Mouse (Mus musculus) retina, embryonic 14.5 days (tissue): ENCODE results near the gene Slc39a2.
"Not testable (repeated sequence)": the region's sequence is repeated elsewhere in the genome, so short reads cannot be mapped to it uniquely, and the experiment has no call there.

Experiments used
- DNase-seq: peaks from one replicate; pipeline ENCODE4 v3.0.0-alpha.2; 2015; ENCODE audit warnings: low spot score

Gene Slc39a2

GRCm38 (mm10) chr14:51902806-51903710, 10.4 kb downstream of the Slc39a2 start:
- peak; percentile 86 for DNase-seq

- no peak for DNase-seq
Observed at GRCm38 (mm10) chr14:51903782-51904181, 11.1 kb downstream of the Slc39a2 start.

GRCm38 (mm10) chr14:51904706-51905105, 12.0 kb downstream of the Slc39a2 start:
- no peak for DNase-seq

GRCm38 (mm10) chr14:51906102-51906501, 13.4 kb downstream of the Slc39a2 start:
- no peak for DNase-seq

GRCm38 (mm10) chr14:51911301-51911700, 18.6 kb downstream of the Slc39a2 start:
- DNase-seq, result no peak

GRCm38 (mm10) chr14:51912391-51913061, 19.8 kb downstream of the Slc39a2 start:
- DNase-seq, result peak; percentile 27

GRCm38 (mm10) chr14:51913062-51913959, 20.6 kb downstream of the Slc39a2 start:
- DNase-seq, result peak; percentile 55

GRCm38 (mm10) chr14:51913960-51914762, 21.5 kb downstream of the Slc39a2 start, which contains the start of gene Ndrg2:
Ndrg2 (minus strand) TSS chr14:51914158.
- DNase-seq, result peak; percentile 59

GRCm38 (mm10) chr14:51915030-51915429, 22.3 kb downstream of the Slc39a2 start:
- DNase-seq, result no peak

GRCm38 (mm10) chr14:51916539-51916938, 23.9 kb downstream of the Slc39a2 start:
- DNase-seq, result no peak

GRCm38 (mm10) chr14:51918125-51918524, 25.4 kb downstream of the Slc39a2 start, which contains the start of gene Tppp2:
Tppp2 (plus strand) TSS chr14:51918425.
- DNase-seq, result no peak

- no peak for DNase-seq
Observed at GRCm38 (mm10) chr14:51918966-51919365, 26.3 kb downstream of the Slc39a2 start.

GRCm38 (mm10) chr14:51921759-51922570, 29.3 kb downstream of the Slc39a2 start:
- DNase-seq, result no peak

- no peak for DNase-seq
Observed at GRCm38 (mm10) chr14:51922571-51922865, 29.8 kb downstream of the Slc39a2 start, which contains the start of gene Rnase13. Rnase13 (minus strand) TSS chr14:51922773.

- DNase-seq, result no peak
Observed at GRCm38 (mm10) chr14:51922910-51923309, 30.2 kb downstream of the Slc39a2 start.

- no peak for DNase-seq
Observed at GRCm38 (mm10) chr14:51923492-51923891, 30.8 kb downstream of the Slc39a2 start.

- not testable (repeated sequence) for DNase-seq
Observed at GRCm38 (mm10) chr14:51926930-51927329, 34.2 kb downstream of the Slc39a2 start.

GRCm38 (mm10) chr14:51929309-51929943, 36.7 kb downstream of the Slc39a2 start:
- DNase-seq, result no peak

- DNase-seq, result no peak
Observed at GRCm38 (mm10) chr14:51929968-51930367, 37.3 kb downstream of the Slc39a2 start.

- peak; percentile 78 for DNase-seq
Observed at GRCm38 (mm10) chr14:51930824-51931223, 38.1 kb downstream of the Slc39a2 start.
